Mouse (Mus musculus) B cell, adult 2 months (primary cell): ENCODE results near the gene Mmp9.

Experiments used
- DNase-seq, 2 experiments: peaks; one replicate each; pipeline ENCODE4 v3.0.0; 2022

Gene Mmp9

GRCm38 (mm10) chr2:164940140-164940830 lies at the start of gene Mmp9:
TSS of gene Mmp9 (plus strand) at chr2:164940780.
- no peak for DNase-seq

- DNase-seq: no peak
Observed at GRCm38 (mm10) chr2:164891056-164891834, 49.3 kb upstream of the Mmp9 start.

GRCm38 (mm10) chr2:164891908-164892695 lies 48.5 kb upstream of the Mmp9 start:
- no peak for DNase-seq

GRCm38 (mm10) chr2:164892696-164893216 lies 47.8 kb upstream of the Mmp9 start:
- no peak for DNase-seq

GRCm38 (mm10) chr2:164894048-164894447 lies 46.5 kb upstream of the Mmp9 start:
- no peak for DNase-seq

GRCm38 (mm10) chr2:164894644-164895043 lies 45.9 kb upstream of the Mmp9 start:
- no peak for DNase-seq

GRCm38 (mm10) chr2:164895885-164896284 lies 44.7 kb upstream of the Mmp9 start:
- no peak for DNase-seq

GRCm38 (mm10) chr2:164898008-164898407 lies 42.6 kb upstream of the Mmp9 start:
- DNase-seq: peak; percentile 55 to 57

- DNase-seq: no peak
Observed at GRCm38 (mm10) chr2:164899034-164899433, 41.5 kb upstream of the Mmp9 start.

- no peak for DNase-seq
Observed at GRCm38 (mm10) chr2:164899723-164900459, 40.7 kb upstream of the Mmp9 start.

- DNase-seq: no peak
Observed at GRCm38 (mm10) chr2:164901380-164901779, 39.2 kb upstream of the Mmp9 start.

- no peak for DNase-seq
Observed at GRCm38 (mm10) chr2:164903496-164903895, 37.1 kb upstream of the Mmp9 start.

GRCm38 (mm10) chr2:164906071-164906470 lies 34.5 kb upstream of the Mmp9 start:
- peak; percentile 33 to 38 for DNase-seq

GRCm38 (mm10) chr2:164907511-164907910 lies 33.1 kb upstream of the Mmp9 start:
- no peak for DNase-seq

GRCm38 (mm10) chr2:164908011-164908410 lies 32.6 kb upstream of the Mmp9 start:
- no peak for DNase-seq

- no peak for DNase-seq
Observed at GRCm38 (mm10) chr2:164909100-164909499, 31.5 kb upstream of the Mmp9 start.

- DNase-seq: peak; percentile 31 to 42
Observed at GRCm38 (mm10) chr2:164909542-164909941, 31.0 kb upstream of the Mmp9 start.

- DNase-seq: no peak
Observed at GRCm38 (mm10) chr2:164910360-164911061, 30.1 kb upstream of the Mmp9 start.

- DNase-seq: peak; percentile 92 to 96
Observed at GRCm38 (mm10) chr2:164911086-164912048, 29.2 kb upstream of the Mmp9 start, which contains the start of gene Zfp335. TSS of gene Zfp335 (minus strand) at chr2:164911757.

GRCm38 (mm10) chr2:164912151-164912550 lies 28.4 kb upstream of the Mmp9 start:
- no peak for DNase-seq
